Mouse (Mus musculus): ENCODE measurements around the gene Olfr469.
A peak's percentile ranks its signal among the peaks of the same experiment; 100 is the strongest.
"Not testable (repeated sequence)": the region's sequence is repeated elsewhere in the genome, so short reads cannot be mapped to it uniquely, and the experiment has no call there.

Olfr469 gene

DNA sequence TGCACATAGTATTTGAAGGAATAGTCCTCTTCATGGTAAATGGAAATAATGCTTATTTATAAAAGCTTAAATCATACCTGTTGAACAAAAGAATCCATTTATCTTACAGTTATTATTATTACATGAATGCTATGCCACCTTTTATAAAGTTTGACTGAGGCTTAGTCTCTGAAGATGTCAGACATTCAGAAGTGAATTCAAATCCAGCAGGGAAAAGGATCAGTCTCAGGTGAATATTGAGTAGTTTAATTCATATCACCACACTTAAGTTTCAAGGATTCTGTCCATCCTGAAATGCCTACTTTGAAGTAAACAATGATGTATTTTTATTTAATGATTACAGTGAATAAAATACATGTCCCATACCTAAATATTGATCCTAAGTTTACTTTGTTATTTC is at the start of gene Olfr469:
Gene Olfr469, minus strand, starts transcription at position 101 of the 400 bp plus-strand sequence.
- DNase-seq, result not testable (repeated sequence)

DNA sequence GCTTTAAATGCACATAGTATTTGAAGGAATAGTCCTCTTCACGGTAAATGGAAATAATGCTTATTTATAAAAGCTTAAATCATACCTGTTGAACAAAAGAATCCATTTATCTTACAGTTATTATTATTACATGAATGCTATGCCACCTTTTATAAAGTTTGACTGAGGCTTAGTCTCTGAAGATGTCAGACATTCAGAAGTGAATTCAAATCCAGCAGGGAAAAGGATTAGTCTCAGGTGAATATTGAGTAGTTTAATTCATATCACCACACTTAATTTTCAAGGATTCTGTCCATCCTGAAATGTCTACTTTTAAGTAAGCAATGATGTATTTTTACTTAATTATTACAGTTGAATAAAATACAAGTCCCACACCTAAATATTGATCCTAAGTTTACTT is 22.0 kb upstream of the Olfr469 start, which contains the start of gene Olfr470:
Gene Olfr470, minus strand, starts transcription at position 101 of the 400 bp plus-strand sequence.
- not testable (repeated sequence) for DNase-seq

DNA sequence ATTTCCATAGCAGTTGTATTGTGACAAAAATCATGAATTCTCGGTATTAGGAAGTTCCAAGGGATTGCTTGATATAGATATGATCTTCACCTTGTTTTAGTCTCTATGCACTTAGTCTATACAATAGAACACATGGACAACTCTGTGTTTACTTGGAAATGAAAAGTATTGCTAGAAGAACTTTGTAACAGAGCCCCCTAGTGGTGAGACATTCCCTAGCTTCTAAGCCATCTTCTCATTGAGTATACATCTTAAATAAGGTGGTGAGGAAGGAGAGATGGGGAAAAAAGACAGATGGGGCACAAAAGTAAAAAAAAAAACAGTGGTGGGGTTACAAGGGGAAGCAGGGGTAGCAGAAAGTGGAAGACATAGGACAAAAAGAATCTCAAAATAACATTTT is 16.4 kb upstream of the Olfr469 start:
- DNase-seq, result no peak

DNA sequence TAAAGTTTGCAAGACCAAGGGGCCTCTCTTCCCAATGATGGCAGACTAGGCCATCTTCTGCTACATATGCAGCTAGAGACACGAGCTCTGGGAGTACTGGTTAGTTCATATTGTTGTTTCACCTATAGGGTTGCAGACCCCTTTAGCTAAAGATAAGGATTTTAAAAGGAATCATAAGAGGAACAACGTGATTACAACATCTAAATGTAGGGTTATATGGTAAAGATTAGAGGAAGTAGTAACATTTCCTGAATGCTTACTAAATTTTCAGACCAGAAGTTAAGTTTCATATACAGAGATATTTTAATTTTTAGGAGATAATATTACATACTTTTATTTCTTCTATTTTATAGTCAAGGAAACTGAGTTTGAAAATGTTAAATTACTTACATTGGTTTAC is 1.5 kb downstream of the Olfr469 start:
- DNase-seq, result not testable (repeated sequence)

DNA sequence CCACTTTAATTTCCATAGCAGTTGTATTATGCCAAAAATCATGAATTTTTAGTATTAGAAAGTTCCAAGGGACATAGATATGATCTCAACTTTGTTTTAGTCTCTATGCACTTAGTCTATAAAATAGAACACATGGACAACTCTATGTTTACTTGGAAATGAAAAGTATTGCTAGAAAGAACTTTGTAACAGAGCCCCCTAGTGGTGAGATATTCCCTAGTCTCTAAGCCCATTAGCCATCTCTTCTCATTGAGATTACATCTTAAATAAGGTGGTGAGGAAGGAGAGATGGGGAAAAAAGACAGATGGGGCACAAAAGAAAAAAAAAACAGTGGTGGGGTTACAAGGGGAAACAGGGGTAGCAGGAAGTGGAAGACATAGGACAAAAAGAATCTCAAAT is 5.9 kb downstream of the Olfr469 start:
- no peak for DNase-seq

DNA sequence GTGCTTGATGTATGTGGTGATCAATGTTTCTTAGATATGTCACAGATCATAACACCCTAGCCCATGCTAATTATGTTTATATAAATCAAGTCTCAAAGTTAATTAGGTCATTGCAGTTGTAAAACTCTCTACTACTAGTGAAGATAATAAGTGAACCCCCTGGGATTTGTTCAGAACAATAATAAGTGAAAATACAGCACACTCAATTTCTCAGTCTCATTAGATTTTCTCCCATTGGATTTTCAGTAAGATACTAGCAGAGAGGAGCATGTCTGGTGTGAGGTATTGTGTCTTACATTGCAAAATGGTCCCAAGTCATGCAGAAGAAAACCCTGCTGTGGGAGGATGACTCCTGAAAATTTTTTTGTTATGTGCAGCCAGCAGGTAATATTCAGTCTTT is 13.4 kb downstream of the Olfr469 start, which contains the start of gene Olfr467:
Gene Olfr467, plus strand, starts transcription at position 301 of the 400 bp plus-strand sequence.
- DNase-seq, result no peak

DNA sequence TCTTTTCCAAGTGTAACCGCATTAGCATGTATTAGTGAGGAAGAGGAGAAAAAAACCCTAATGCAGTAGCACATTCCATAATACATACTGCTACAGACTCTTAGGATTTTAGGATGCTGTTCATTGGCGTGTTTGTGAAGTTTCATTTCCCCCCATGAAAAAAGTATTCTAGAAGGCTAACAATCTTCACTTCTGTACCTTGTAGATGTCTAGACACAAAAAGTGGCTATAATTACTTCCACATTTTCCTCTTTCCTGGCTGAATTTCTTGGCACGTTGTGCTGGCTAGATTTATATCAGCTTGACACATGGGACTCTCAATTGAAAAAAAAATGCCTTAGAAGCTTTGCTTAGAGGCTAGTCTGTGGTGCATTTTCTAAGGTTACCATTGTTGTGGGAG is 23.2 kb downstream of the Olfr469 start:
- DNase-seq, result no peak

DNA sequence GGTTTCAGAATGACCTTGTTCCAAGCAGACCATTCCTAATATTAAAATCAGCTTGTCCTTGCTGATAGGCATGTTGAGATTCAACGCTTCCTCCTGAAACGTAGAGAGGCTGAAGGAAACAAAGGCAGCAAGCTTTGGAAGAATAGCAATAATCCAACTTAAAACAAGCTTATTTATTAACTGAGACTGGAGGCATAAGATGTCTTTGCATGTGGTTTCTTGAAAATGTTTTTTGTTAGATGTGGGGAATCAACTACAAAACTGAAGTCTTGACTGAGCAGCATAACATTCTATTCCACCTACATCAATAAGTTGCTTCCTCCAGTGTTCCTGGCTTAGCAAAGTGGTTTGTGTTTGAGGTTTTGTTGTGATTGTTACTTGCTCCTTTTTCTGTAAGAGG is 24.2 kb downstream of the Olfr469 start, which contains the start of gene Ovch2:
Gene Ovch2, minus strand, starts transcription at position 101 of the 400 bp plus-strand sequence.
- no peak for DNase-seq

DNA sequence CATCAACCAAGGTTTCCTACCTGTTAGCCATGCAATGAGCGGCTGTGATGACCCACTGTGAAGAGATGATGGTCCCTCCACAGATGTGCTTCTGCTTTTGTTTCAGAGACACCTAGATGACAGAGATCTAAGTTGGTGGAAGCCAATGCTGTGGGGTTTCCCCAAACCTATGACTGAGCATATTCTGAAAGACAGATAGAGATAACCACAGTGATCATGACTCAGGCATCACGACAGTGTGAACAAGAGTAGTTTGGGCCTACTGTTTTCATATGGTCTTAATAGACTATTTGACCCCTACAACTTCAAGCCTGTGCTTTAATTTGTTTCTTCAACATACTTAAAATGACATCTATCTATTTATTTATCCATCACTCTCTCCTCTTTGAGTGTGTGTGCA is 28.8 kb downstream of the Olfr469 start:
- no peak for DNase-seq

DNA sequence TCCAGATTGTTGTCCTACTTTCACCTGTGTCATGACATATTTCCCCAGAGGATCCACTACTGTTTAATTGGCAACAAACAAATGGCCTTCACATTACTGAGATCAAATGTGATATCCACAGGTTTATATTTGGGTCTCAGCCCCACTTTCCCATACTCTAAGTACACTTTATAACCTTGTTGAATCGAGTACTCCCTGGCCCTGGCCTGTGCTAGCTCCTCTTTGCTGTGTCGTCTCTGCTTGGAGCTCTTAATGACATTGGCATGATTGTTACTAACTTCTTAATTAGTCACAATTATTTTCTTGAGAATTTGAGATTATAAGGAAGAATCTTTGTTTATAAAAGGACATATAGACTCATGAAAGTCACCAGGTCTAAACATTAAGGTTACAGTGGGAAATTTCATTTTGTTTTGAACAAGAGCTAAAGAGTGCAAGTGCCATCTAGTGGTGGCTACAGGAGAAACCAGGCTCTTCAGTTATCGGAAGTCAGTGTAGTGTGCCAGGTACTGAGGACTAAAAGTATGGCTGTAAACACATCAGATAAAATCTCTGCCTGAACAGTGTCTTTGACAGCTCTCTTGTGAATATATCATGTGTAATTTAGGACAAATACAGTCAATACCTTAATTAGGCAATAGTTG is 37.2 kb downstream of the Olfr469 start:
- no peak for DNase-seq

DNA sequence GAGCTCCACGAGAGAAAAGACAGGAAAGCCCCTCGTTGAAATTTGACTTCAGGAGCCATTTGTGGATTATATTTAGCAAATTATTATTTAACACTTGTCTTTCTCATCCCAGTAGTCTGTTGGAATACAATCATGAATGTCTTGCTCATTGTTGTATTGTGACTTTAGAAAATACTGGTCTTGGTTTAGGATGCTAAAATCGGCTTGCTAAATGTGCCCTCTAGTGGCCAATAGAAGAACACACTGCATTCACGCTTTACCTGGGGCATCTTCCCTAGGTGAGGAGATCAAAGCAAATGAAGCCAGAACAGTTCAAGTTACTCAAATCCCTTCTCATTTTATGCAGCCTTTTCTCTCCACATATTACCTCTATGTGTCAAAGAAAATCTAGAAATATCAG is 45.7 kb downstream of the Olfr469 start:
- peak; percentile 8 for DNase-seq

DNA sequence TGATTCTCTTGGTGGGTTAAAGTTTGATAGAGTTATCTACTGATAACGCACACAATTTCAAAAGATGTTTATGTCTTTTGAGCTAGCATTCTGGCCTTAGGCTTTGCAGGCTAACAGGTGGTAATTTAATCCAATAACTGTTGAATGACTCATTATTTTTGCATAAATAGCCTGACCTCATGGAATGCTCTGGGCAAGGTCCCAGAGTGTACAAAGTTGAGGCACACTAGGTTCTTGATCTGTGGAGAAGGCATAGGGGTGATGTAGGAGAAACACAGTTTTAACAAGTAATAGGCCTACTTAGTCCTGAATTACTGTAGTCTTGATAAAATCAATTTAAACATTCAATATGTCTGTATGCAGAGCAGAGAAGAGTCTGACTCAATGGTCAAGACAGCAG is 47.1 kb downstream of the Olfr469 start:
- no peak for DNase-seq

DNA sequence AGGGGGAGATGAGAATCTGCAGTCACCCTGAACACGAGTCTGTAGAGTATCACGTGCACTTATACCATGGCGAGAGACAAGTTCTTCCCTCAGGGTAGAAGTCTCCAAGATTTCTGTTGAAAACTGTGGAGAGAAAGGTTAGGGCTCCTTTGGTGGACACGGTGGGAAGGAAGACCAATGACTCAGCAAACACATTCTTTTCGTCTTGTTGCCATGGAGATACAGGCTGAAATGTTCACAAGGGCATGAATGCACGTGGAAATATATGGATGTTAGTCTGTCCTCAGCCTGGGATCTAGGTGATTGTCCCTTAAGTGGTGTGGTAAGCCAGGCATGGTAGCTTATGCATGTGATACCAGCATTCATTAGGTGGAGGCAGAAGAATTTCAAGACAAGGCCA is 54.5 kb downstream of the Olfr469 start:
- DNase-seq, result no peak
